Mouse (Mus musculus) lung, postnatal 36 days (tissue): Measurements from ENCODE around the gene Thtpa.

ENCODE experiments used
- DNase-seq: peaks from one replicate; pipeline ENCODE4 v3.0.0; 2022; ENCODE audit warnings: mixed read lengths

Thtpa gene

DNA sequence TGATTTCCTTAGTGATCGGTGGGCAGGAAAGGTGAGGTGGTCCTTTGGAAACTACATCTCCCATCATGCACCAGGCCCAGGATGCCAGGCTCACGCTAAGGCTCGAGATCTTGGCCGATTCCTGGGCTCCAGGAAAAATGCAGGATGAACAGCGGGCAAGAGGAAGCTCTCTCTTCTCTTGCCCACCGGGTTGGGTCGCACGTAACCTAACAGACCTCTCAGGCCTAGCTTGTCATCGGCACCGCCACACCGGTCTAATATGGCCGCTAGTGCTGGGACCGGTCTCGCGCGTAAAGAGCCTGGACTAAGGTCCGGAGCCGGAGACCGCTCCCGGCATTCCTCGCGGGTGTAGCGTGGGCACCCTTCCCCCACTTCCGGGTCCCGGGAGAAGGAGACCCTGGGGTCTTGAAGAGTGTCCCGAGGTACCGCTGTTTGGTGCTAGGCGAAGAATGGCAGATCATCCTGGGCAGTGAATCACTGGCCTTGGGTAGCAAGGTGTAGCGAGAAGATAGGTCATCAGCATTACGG, at the start of gene Thtpa:
Gene Thtpa (plus strand): TSS at position 81 of the 528 bp plus-strand sequence.
- peak; percentile 84 for DNase-seq

DNA sequence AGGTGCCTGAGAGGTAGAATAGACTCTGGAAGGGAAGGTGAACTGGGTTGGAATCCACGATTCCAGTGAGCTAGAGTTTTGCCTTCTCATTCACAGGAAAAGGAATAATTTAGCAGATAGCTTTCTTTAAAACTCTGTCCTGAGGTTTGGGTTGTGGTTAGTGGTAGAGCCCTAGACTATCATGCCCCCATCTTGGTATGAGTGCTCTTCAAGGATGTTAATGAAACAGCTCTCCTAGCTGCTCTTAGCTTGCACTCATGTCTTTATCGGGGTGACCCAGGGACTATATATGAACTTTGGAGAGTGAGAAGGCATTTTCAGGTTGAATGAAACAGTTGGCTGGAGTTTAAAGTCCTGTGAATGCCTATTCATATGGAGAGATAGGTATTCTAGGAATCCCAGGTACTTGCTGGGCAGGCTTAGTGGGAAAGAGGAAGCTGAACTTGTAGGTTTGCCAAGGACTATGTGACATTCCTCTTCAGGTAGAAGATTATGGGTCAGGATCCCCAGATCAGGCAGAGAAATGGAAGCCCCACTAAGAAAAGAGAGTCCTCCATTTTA, 46.5 kb upstream of the Thtpa start:
- DNase-seq: no peak

DNA sequence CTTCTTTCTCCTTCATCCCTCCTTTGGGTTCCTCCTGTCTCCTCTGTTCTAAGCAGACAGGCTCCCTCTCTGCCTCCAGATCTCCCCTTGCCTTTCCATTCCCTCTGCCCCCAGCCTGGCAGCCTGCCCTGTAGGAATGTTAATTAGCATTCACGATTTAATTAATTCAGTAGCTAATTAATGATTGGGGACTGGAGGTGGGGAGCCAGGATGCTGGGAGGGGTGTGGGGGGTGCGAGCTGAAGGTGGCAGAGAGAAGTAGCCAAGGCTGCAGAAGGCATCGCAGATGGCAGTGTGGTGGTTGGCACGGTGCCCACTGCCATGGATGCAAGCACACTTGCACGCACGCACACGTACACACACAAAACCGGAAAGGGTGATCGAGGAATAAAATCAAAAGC, 42.1 kb upstream of the Thtpa start:
- peak; percentile 11 for DNase-seq

DNA sequence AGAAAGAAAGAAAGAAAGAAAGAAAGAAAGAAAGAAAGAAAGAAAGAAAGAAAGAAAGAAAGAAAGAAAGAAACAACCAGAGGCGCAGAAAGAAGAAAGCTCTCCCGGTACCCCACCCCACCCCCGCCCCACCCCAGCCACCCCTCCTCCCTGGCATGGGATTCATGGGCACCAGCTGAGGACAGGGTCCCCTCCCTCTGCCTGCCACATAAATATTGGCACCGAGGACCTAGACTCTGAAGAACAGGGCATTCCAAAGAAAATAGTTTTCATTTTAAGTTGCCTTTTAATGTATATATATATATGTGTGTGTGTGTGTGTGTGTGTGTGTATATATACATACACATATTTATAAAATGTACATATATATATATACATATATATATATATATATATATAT, 41.5 kb upstream of the Thtpa start:
- DNase-seq: no peak

- DNase-seq: no peak
Observed at GRCm38 (mm10) chr14:55053708-55054190, 40.8 kb upstream of the Thtpa start.

- no peak for DNase-seq
Observed at GRCm38 (mm10) chr14:55054191-55054749, 40.3 kb upstream of the Thtpa start.

GRCm38 (mm10) chr14:55055167-55055834, 39.3 kb upstream of the Thtpa start:
- DNase-seq: peak; percentile 45

- no peak for DNase-seq
Observed at GRCm38 (mm10) chr14:55059009-55059408, 35.6 kb upstream of the Thtpa start.

DNA sequence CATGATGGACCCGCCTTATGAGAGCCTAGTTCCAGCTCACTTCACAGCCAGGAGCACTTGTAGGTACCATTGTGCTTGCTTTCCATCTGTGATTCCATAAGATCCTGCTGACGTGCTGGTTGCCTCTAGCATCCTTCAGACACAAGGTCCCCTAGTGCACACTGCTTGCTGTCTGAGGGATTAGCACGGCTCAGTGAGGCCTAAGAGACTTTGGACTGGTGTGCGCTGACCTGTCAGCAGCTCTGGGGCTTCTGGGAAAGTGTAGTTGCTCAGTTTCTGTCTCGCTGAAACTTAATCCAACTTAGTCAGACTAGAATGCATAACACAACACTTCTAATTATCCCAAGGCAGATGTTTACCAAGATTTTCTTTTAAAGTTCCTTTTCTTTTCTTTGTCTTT, 34.7 kb upstream of the Thtpa start:
- DNase-seq: no peak

DNA sequence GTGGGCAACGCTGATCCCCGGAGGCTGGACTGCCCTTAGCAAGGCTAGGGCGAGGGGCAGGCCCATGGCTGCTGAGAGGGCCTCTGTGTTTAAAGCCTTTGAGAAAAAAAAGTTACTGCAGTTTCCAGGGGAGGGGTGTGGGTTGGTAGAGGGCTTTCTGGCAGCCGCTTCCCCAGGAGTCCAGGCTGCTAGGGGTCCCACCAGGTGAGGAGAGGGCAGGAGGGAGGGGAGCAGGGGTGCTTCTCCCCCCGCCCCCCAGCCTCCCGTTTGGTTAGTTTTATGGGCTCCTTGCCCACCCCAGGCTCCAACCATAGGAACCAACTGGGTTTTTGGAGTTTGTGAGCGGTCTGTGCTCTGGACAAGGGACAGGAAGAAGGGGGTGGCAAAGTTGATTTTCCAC, 32.7 kb upstream of the Thtpa start:
- DNase-seq: no peak

DNA sequence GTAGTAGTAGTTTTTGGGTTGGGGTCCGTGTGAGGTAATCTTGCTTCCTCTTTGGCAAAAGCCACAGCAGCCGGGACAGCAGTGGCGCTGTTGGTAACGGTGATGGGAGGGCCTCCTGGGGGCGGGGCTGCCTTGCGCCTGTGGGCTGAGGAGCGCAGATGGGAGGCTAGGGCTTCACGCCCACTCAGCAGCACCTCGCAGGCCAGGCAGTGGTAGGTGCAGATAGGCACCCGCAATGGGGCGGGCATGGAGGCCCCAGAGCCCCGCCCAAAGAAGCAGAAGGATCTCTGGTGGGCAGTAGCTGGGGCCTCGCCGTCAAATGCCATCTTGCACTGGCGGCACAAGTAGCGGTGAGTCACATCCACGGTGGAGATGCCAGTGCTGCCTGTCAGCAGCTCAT, 32.0 kb upstream of the Thtpa start:
- no peak for DNase-seq

DNA sequence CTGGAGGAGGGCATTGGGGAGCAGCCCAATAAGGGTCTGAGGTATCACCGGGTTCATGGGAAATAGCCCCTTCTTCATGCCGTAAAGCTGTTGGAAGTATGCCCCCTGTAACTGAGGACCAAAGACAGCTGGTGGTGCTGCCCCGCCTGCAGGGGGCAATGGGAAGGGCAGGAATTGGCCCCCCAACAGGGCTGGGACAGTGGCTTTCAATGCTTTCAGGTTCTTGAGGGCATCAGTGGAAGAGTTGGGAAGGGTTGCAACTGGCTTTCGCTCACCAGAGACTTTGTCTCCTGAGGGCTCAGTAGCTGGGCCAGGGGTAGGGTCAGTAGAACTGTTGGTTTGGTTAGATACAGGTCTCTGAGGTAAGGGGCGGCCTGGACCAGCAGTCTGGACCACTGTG, 31.5 kb upstream of the Thtpa start:
- DNase-seq: no peak

- DNase-seq: no peak
Observed at GRCm38 (mm10) chr14:55063581-55064381, 30.8 kb upstream of the Thtpa start.

- DNase-seq: no peak
Observed at GRCm38 (mm10) chr14:55064481-55065370, 29.9 kb upstream of the Thtpa start.

DNA sequence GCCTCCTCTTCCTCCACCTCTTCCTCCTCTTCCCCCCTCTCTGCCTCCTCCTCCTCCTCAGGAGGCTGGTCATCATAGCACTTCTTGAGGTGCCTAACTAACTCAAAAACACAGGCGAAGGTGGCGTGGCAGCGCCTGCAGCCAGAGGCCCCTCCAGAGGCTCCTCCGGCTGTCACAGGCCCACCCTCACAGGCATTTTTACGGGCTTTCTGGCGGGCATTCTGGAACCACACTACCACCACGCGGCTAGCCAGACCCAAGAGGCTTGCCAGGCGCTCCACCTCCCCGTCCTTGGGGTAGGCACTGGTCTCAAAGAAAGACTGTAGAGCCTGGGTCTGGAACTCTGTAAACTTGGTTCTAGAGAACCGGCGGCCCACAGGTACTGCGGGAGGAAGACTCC, 29.2 kb upstream of the Thtpa start:
- DNase-seq: no peak

GRCm38 (mm10) chr14:55066042-55066441, 28.5 kb upstream of the Thtpa start:
- DNase-seq: no peak

- no peak for DNase-seq
Observed at GRCm38 (mm10) chr14:55071756-55072155, 22.8 kb upstream of the Thtpa start.

GRCm38 (mm10) chr14:55074416-55074815, 20.2 kb upstream of the Thtpa start:
- DNase-seq: no peak

DNA sequence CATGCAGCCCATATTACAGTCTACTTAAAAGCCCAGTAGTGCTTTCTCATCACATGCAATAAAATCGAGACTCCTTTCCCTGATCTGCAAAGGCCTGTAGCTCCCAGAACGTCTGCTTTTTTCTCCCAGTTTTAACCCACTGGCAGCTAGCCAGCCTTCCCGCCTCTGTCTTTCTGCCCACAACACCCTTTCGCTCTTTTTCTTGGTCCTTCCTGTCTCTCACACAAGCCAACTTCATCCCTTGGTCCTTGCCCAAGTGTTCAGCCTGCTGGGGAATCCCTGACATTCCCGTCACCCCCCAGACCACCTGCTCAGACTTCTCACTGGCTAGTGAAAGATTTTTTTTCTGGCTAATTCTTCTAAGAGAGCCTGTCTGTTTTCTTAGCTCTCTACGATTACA, 18.4 kb upstream of the Thtpa start:
- DNase-seq: no peak

GRCm38 (mm10) chr14:55076956-55077355, 17.6 kb upstream of the Thtpa start:
- no peak for DNase-seq

GRCm38 (mm10) chr14:55077481-55078365, 16.9 kb upstream of the Thtpa start:
- DNase-seq: no peak
